Mouse (Mus musculus) embryonic facial prominence, embryonic 12.5 days (tissue): ENCODE measurements at regions not wholly inside any gene's neighbourhood (a gene's known extent, or its start where the extent isn't known, plus 50 kb on each side); places are given as distances from the start of the nearest gene placed in this dataset.

Source experiments
- ATAC-seq: fragments of 200-750 bp; cut with Nextera tagmentation; 2 replicates; pipeline ENCODE4 v1.8.0; 2017; ENCODE audit not compliant: insufficient number of reproducible peaks, insufficient read depth, low FRiP score, low TSS enrichment
- H3K27ac ChIP-seq: fragments of 300-500 bp; sonication (generic); 2 replicates; pipeline ENCODE4 v1.5.1; 2016; ENCODE audit warnings: mild to moderate bottlenecking
- H3K27me3 ChIP-seq: fragments of 300-500 bp; sonication (generic); 2 replicates; pipeline ENCODE4 v1.6.1; 2016; ENCODE audit warnings: mild to moderate bottlenecking, moderate library complexity
- H3K36me3 ChIP-seq: fragments of 300-500 bp; sonication (generic); 2 replicates; pipeline ENCODE4 v1.6.1; 2016; ENCODE audit warnings: mild to moderate bottlenecking
- H3K4me1 ChIP-seq: fragments of 300-500 bp; sonication (generic); 2 replicates; pipeline ENCODE4 v1.6.1; 2016
- H3K4me2 ChIP-seq: fragments of 300-500 bp; sonication (generic); replicated peaks from 2 replicates; pipeline ENCODE4 v1.6.1; 2016; ENCODE audit warnings: mild to moderate bottlenecking, moderate library complexity
- H3K4me3 ChIP-seq: fragments of 300-500 bp; sonication (generic); 2 replicates; pipeline ENCODE4 v1.5.1; 2016; ENCODE audit warnings: mild to moderate bottlenecking
- H3K9ac ChIP-seq: fragments of 300-500 bp; sonication (generic); 2 replicates; pipeline ENCODE4 v1.6.1; 2016; ENCODE audit warnings: mild to moderate bottlenecking, moderate library complexity
- H3K9me3 ChIP-seq: fragments of 300-500 bp; sonication (generic); 2 replicates; pipeline ENCODE4 v1.6.1; 2016; ENCODE audit warnings: mild to moderate bottlenecking, moderate library complexity
- WGBS: fragments of 180-500 bp; shearing (Covaris S2); methylation state at CpG from one replicate; pipeline ENCODE4 v1.1.7; 2016; 5-methylcytosine and 5-hydroxymethylcytosine counted together

DNA sequence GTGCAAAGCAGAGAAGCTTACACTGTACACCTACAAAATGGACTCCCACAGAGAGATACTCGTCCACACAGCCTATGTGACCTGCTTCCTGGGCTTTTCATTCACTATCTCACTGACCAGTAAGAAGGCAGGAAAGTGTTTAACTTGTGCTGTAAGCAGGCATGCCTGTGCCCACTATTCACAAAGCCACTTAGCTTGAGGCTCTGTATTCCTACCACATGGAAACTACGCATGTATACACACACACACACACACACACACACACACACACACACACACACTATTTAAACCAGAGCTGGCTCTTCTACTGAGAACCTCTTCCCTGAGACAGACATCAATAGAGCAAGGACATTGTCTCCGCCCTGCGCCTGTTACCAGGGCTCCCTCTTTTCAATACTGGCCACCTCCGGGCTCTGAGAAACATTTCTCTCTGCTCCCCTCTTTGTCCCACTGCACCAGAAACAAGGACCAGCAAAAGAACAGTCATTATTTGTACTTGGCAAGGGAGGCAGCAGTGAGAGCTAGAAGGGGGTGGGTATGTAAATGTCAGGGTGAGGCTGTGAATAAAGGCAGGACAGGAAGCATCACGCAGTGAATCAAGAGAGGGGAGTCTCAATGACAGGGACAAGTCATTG lies 400.2 kb upstream of the Spred2 start:
- Histone ChIP-seq H3K27ac (no peak overlapping the region), H3K4me2 (no peak overlapping the region), H3K9ac (no peak overlapping the region), H3K36me3 (no peaks in the 10 kb centered on the region), H3K27me3 (no peaks in the 10 kb centered on the region), H3K4me1 (no peaks in the 10 kb centered on the region), H3K4me3 (no peak overlapping the region), H3K9me3 (no peaks in the 10 kb centered on the region)
- ATAC-seq: no peak
- WGBS: 47% methylated on average over 6 of the region's 6 CpGs

DNA sequence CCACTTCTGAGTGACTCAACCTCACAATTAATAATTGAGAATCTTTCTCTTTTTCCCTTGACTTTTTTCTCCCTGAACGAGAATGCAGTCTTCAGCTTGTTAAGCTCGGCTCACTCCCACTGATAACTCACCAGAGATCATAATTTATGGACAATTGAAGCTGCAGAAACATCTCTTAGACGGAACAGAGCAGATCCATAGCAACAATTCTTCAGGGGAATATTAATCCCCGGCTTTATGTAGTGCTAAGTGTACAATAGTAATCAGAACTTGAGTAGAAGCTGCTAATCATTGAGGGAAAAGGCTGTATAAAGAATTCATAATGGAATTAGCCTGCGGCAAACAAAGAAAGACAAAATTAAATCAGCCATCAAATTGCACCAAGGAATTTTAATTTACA lies 395.0 kb upstream of the Spred2 start:
- no peaks in the 10 kb centered on the region for H3K27me3 ChIP-seq
- H3K9me3 ChIP-seq: no peaks in the 10 kb centered on the region
- no peak overlapping the region for H3K27ac ChIP-seq
- H3K4me1 ChIP-seq: peaks cover 8% of the 10 kb centered on the region
- no peaks in the 10 kb centered on the region for H3K36me3 ChIP-seq
- no peak for ATAC-seq
- H3K4me3 ChIP-seq: no peak overlapping the region
- no peak overlapping the region for H3K9ac ChIP-seq
- H3K4me2 ChIP-seq: no peak overlapping the region
- 68% methylated on average over 5 of the region's 5 CpGs for WGBS

DNA sequence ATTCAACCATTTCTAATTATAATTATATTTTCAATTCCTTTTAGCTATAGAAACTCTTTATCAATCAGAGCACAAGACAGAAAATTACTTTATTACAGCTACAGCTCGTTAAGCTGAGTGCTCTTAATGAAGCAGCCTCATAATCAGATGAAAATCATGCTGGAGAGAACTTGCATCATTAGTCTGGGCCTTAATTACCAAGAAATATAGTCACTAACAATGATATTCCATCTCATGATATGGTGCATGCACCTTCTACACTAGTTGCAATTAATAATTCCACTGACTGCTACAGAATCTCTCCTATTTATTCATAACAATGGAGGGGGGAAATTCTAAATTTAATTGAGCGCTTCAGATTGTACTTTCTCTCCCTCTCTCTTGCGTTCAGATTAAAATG lies 393.5 kb upstream of the Spred2 start:
- no peak overlapping the region for H3K4me3 ChIP-seq
- ATAC-seq: no peak
- no peak overlapping the region for H3K9ac ChIP-seq
- H3K27me3 ChIP-seq: no peaks in the 10 kb centered on the region
- no peak overlapping the region for H3K4me2 ChIP-seq
- WGBS: 76% methylated on average over 3 of the region's 3 CpGs
- H3K4me1 ChIP-seq: peaks cover 8% of the 10 kb centered on the region
- no peak overlapping the region for H3K27ac ChIP-seq
- H3K36me3 ChIP-seq: no peaks in the 10 kb centered on the region
- no peaks in the 10 kb centered on the region for H3K9me3 ChIP-seq

DNA sequence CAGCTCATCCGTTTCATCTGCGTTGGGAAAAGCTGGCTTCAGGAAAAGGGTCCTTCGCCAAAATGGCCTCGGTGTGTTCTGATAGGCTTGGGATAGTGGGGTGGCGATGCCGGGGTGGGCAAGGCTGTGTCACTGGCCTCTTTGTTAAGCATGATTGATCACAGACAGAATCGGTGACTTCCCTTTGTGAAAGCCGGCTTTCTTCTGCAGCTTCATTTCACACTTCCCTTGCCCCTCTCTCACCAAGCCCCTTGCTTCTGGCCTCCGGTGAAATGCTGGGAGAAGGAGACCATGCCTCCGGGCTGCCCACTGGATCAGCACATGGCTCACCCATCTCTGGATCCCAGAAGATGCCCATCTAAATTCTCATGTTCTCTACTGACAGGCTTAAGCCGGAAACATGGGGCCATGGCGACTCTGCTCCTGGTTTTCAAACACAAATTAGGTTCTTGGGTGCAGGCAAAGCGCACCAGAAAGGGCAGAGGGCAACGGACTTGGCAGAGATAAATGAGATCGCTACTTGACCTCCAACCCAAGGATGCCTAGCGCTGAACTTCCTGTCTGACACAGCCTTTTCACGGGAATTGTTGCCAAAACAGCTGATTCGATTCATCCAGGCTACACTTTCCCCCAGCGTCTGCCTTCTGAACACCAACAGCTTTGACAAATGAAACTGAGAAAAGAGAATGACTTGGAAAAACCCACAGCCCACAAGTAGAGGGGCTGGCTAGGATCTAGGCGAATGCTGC lies 392.7 kb upstream of the Spred2 start:
- WGBS: 26% methylated on average over 20 of the region's 20 CpGs
- peaks cover 8% of the 10 kb centered on the region for H3K4me1 ChIP-seq
- H3K27me3 ChIP-seq: no peaks in the 10 kb centered on the region
- no peak overlapping the region for H3K27ac ChIP-seq
- peak overlapping the region; percentile 31 for H3K4me2 ChIP-seq
- H3K9me3 ChIP-seq: no peaks in the 10 kb centered on the region
- no peak for ATAC-seq
- H3K9ac ChIP-seq: no peak overlapping the region
- H3K36me3 ChIP-seq: no peaks in the 10 kb centered on the region
- H3K4me3 ChIP-seq: no peak overlapping the region

DNA sequence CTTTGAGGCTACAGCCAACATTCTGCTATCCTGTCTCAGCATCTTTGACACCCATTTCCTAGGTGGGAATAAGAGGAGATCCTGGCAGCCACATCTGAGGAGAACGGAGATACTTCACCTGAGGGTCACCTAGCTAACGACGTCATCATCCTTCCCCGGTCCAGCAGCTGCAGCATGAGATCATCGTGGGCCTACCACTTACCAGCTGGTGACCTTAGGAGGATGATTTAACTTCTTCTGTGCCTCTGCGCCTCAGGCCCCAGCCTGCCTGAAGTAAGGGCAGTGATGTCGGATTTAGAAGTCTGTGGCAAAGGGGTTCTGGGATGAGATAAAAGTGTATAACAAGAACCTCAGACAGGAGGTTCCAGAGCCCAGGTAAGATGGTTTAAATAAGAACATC lies 391.3 kb upstream of the Spred2 start:
- WGBS: 83% methylated on average over 7 of the region's 7 CpGs
- no peak for ATAC-seq
- Histone ChIP-seq H3K4me2 (no peak overlapping the region), H3K27me3 (no peaks in the 10 kb centered on the region), H3K4me3 (no peak overlapping the region), H3K36me3 (no peaks in the 10 kb centered on the region), H3K4me1 (peaks cover 8% of the 10 kb centered on the region), H3K27ac (no peak overlapping the region), H3K9ac (no peak overlapping the region), H3K9me3 (no peaks in the 10 kb centered on the region)

DNA sequence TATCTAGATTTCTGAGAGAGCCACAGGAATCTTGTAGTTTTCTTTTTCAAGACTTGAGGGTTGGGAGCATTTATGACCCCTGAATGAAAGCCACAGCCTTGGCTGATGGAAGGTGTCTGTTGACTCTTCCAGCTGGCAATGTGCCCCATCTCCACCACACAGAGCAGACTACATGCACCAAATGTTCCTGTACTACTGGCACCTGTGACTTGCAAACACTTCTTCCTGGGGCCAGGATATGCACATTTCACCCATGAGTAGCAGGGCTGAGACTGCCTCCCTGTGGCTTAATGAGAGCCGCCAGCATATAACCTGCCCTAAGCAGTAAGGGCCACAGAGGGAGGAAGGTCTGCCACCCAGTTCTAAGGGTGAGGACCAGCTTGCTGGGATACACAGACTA lies 390.5 kb upstream of the Spred2 start:
- Histone ChIP-seq H3K27me3 (no peaks in the 10 kb centered on the region), H3K4me3 (no peak overlapping the region), H3K4me2 (no peak overlapping the region), H3K9me3 (no peaks in the 10 kb centered on the region), H3K36me3 (no peaks in the 10 kb centered on the region), H3K4me1 (peaks cover 8% of the 10 kb centered on the region), H3K9ac (no peak overlapping the region), H3K27ac (no peak overlapping the region)
- no peak for ATAC-seq
- 56% methylated on average over 1 of the region's 1 CpGs for WGBS

DNA sequence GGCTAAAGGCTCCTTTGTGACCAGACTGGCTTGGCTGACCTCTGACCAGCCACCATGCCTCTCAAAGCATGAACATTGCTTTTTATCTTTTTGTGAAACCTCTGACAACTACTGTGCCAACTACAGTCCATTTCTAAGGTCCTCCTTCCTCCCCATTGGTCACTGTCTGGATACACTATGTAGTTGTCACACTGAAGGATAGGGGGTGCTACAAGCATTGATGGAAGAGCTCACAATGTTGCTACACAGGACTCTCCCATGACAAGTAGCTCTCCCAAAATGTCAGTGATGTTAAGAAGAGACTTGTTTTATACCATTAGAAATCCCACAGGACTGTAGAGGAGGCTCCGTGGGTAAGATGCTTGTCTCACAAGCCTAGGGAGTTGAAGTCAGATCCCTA lies 389.0 kb upstream of the Spred2 start:
- Histone ChIP-seq H3K4me3 (no peak overlapping the region), H3K9me3 (no peaks in the 10 kb centered on the region), H3K27ac (no peak overlapping the region), H3K4me1 (peaks cover 10% of the 10 kb centered on the region), H3K9ac (no peak overlapping the region), H3K27me3 (no peaks in the 10 kb centered on the region), H3K4me2 (no peak overlapping the region), H3K36me3 (no peaks in the 10 kb centered on the region)
- 71% methylated on average over 1 of the region's 1 CpGs for WGBS
- no peak for ATAC-seq

DNA sequence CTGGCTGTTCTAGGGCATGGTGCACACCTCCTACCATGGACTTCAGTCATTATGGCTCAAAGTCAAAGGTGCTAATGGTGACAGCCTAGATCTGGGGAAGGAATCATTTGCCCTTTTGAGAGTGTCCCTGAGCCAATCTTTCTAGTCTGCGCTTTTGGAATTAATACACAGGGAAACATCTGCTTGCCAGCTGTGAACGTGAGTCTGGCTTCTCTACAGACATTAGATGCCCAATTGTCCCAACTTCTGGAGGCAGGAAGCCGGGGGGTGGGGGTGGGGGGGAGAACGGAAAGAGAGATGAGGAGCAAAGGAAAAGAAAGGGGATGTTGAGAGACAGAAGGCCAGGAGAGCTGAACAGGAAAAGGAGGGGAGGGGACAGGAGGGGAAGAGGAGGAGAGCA lies 377.9 kb upstream of the Spred2 start:
- H3K4me1 ChIP-seq: 0 out of 2 replicates have a peak, but pooled peaks cover 3% of the 10 kb centered on the region
- H3K27ac ChIP-seq: no peak overlapping the region
- no peak overlapping the region for H3K4me2 ChIP-seq
- no peaks in the 10 kb centered on the region for H3K36me3 ChIP-seq
- no peaks in the 10 kb centered on the region for H3K9me3 ChIP-seq
- no peaks in the 10 kb centered on the region for H3K27me3 ChIP-seq
- H3K4me3 ChIP-seq: no peak overlapping the region
- WGBS: 25% methylated on average over 4 of the region's 4 CpGs
- ATAC-seq: no peak
- H3K9ac ChIP-seq: no peak overlapping the region

DNA sequence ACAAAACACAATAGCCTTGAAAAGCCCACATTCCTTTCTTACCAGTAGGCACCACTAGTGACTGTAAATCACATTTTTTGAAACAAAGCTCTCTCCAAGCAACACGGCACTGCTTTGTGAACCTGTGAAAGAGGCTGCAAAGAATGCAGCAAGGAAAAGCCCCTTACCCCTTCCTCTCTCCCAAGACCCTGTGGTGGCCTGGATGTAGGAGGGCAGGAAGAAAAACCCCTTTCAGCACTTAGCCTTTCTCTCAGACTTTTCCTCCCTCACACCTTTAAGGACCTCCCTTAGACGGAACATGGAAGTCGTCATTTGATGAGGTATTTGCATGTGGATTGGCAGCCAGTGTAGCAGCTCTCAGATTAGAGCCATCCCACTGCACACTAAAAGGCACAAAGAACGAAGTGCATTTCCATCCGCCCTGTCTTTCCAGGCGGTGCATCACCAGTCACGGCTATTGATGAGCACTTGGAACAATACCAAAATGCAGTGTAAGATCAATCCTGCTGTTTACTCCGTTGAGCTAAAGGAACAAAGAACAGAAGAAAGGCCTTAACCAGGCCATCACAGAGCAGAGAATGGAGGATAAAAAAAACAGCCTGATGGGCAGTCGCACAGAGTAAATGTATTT lies 369.7 kb upstream of the Spred2 start:
- Histone ChIP-seq H3K4me1 (no peaks in the 10 kb centered on the region), H3K27me3 (no peaks in the 10 kb centered on the region), H3K9ac (no peak overlapping the region), H3K4me3 (no peak overlapping the region), H3K36me3 (no peaks in the 10 kb centered on the region), H3K27ac (no peak overlapping the region), H3K4me2 (no peak overlapping the region), H3K9me3 (no peaks in the 10 kb centered on the region)
- 49% methylated on average over 9 of the region's 9 CpGs for WGBS
- ATAC-seq: peak; percentile 28; the same call in 1 of the 2 replicates

DNA sequence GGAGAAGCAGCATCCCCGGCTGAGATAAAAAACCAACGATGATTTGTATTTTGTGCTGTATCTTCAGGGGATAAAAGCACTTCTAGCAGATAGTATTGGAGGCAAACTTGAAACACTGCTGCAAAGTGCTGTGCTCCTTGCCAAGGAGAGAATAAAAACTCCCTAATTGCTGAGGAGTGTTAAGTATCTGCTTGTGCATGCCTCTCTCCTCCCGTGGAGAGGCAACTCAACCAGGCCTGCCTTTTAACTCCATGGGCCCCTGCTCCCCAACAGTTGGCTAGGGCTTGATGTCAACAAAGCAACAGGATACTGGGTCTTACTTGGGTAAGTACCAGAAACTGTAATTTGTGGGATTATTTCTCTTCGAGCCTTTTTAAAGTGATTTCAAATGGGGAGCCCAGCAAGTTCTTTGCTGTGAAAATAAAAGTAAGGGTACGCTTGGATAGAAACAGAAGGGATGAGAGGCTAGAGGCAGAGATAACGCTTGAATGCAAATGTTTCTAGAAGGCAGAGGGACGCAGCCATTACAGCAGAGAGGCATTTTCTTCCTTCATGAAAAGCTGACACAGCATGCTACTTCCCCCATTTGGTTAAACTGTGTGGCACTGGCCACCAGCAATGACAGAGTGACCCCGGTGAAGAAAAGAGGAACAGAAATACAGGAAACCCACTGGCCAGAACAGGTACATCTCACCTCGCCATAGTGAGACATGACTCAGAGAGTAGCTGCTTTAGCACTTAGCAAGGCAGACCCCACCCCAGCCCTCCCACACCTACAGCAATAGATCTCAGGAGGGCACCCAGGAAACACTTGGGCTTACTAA lies 369.0 kb upstream of the Spred2 start:
- H3K27ac ChIP-seq: no peak overlapping the region
- WGBS: 65% methylated on average over 9 of the region's 9 CpGs
- no peaks in the 10 kb centered on the region for H3K4me1 ChIP-seq
- H3K4me2 ChIP-seq: no peak overlapping the region
- no peaks in the 10 kb centered on the region for H3K27me3 ChIP-seq
- H3K9me3 ChIP-seq: no peaks in the 10 kb centered on the region
- H3K4me3 ChIP-seq: no peak overlapping the region
- ATAC-seq: no peak
- no peak overlapping the region for H3K9ac ChIP-seq
- no peaks in the 10 kb centered on the region for H3K36me3 ChIP-seq

DNA sequence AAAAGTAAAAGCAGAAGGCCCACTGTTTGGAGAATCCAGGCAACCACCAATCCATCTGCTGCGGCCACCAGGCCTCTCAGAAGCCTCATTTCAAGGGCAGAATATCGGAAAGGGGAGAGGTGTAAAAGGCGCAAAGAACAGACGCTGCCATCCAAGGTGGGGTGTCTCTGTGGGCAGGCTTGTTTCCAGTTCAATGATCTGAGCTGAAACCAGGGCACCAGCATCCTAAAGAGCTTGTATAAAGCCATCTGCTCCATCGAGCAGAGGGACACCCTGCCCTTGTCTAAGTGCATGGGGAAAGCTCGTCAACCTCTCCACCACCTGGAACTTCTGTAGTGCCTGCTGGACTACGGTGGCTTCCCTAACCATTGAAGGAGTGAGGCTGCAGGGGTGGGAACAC lies 363.7 kb upstream of the Spred2 start:
- Histone ChIP-seq H3K4me2 (no peak overlapping the region), H3K9me3 (no peaks in the 10 kb centered on the region), H3K36me3 (no peaks in the 10 kb centered on the region), H3K27me3 (no peaks in the 10 kb centered on the region), H3K4me3 (no peak overlapping the region), H3K27ac (no peak overlapping the region), H3K9ac (no peak overlapping the region), H3K4me1 (no peaks in the 10 kb centered on the region)
- no peak for ATAC-seq
- WGBS: 87% methylated on average over 7 of the region's 7 CpGs
